Mouse (Mus musculus) CH12.LX (cell line): ENCODE measurements around the gene Rps21. TPM values are rescaled to one million over a fixed set of nuclear protein-coding genes. Genes with fewer than 3 reads are reported as not detected.

ENCODE experiments used
- DNase-seq: peaks from one replicate; pipeline ENCODE4 v3.0.0-alpha.2; 2013; ENCODE audit errors: extremely low read depth
- H3K27ac ChIP-seq: 2 replicates; pipeline ENCODE4 v1.5.1; 2012; ENCODE audit warnings: low read depth, mild to moderate bottlenecking, control low read depth, moderate library complexity; ENCODE audit not compliant: insufficient read depth
- H3K27me3 ChIP-seq: replicated peaks from 2 replicates; pipeline ENCODE3; 2012; ENCODE audit warnings: inconsistent platforms
- H3K36me3 ChIP-seq, 2 experiments: replicated peaks in 1 of 2; 2 replicates each; pipeline versions ENCODE3 to v1.6.1; 2012; ENCODE audit warnings: inconsistent platforms in 1 of 2, low read length in 1 of 2, mild to moderate bottlenecking in 1 of 2, mixed read lengths in 1 of 2, moderate library complexity in 1 of 2; ENCODE audit not compliant: control insufficient read depth in 1 of 2, insufficient read depth in 1 of 2
- H3K4me1 ChIP-seq, 2 experiments: 2 replicates each; pipeline ENCODE4 v1.6.1; 2012; ENCODE audit warnings: inconsistent platforms in 1 of 2, moderate library complexity in 1 of 2; ENCODE audit not compliant: insufficient read depth in 2 of 2, control insufficient read depth in 1 of 2
- H3K4me2 ChIP-seq: 2 replicates; pipeline ENCODE4 v1.6.1; 2012; ENCODE audit warnings: low read depth, mild to moderate bottlenecking, control low read depth; ENCODE audit not compliant: poor library complexity, insufficient read depth, severe bottlenecking
- H3K4me3 ChIP-seq, 3 experiments: fragments of 150-350 bp in 1 of 3; sonication (generic) in 1 of 3; replicated peaks in 1 of 3; 2 replicates each; pipeline versions ENCODE3 to v1.5.1; 2011 to 2012; ENCODE audit warnings: low read depth in 2 of 3, low read length in 2 of 3, mild to moderate bottlenecking in 2 of 3, moderate library complexity in 2 of 3, control low read depth in 1 of 3, improper control_type of control experiment in 1 of 3, inconsistent platforms in 1 of 3, mixed read lengths in 1 of 3; ENCODE audit not compliant: poor library complexity in 1 of 3
- H3K79me2 ChIP-seq: replicated peaks from 2 replicates; pipeline ENCODE4 v1.6.1; 2012; ENCODE audit warnings: mild to moderate bottlenecking, moderate library complexity; ENCODE audit not compliant: control insufficient read depth, poor library complexity, insufficient read depth, severe bottlenecking; ENCODE audit errors: extremely low read depth
- H3K9ac ChIP-seq: 2 replicates; pipeline ENCODE4 v1.6.1; 2012; ENCODE audit warnings: low read depth, mild to moderate bottlenecking, control low read depth, moderate library complexity; ENCODE audit not compliant: insufficient read depth
- H3K9me3 ChIP-seq: replicated peaks from 2 replicates; pipeline ENCODE3; 2012; ENCODE audit warnings: low read length, inconsistent platforms, mixed read lengths
- BHLHE40 ChIP-seq: IDR thresholded peaks from 2 replicates; pipeline ENCODE4 v1.6.1; 2011; ENCODE audit warnings: mild to moderate bottlenecking, low read depth, low read length, improper control_type of control experiment
- CTCF ChIP-seq, 2 experiments: IDR thresholded peaks in 1 of 2; conservative IDR thresholded peaks in 1 of 2; 2 replicates each; pipeline ENCODE4 v1.5.1; 2011 to 2012; ENCODE audit warnings: low read depth in 2 of 2, low read length in 2 of 2, improper control_type of control experiment in 1 of 2, inconsistent platforms in 1 of 2, mild to moderate bottlenecking in 1 of 2, moderate library complexity in 1 of 2
- EP300 ChIP-seq: IDR thresholded peaks from 2 replicates; pipeline ENCODE4 v1.6.1; 2011; ENCODE audit warnings: low read length, improper control_type of control experiment
- GABPA ChIP-seq: IDR thresholded peaks from 2 replicates; pipeline ENCODE4 v1.6.1; 2012; ENCODE audit warnings: low read depth, low read length, improper control_type of control experiment, inconsistent platforms; ENCODE audit not compliant: insufficient replicate concordance
- HCFC1 ChIP-seq: IDR thresholded peaks from 2 replicates; pipeline ENCODE4 v1.6.1; 2012; ENCODE audit warnings: low read depth, mild to moderate bottlenecking, inconsistent platforms, low read length, improper control_type of control experiment
- JUN ChIP-seq: IDR thresholded peaks from 2 replicates; pipeline ENCODE4 v1.6.1; 2011; ENCODE audit warnings: low read depth, mild to moderate bottlenecking, low read length, improper control_type of control experiment, moderate library complexity; ENCODE audit not compliant: insufficient read depth
- JUND ChIP-seq: conservative IDR thresholded peaks from 2 replicates; pipeline ENCODE4 v1.6.1; 2011; ENCODE audit warnings: low read depth, low read length, improper control_type of control experiment
- MAX ChIP-seq: IDR thresholded peaks from 2 replicates; pipeline ENCODE4 v1.6.1; 2011; ENCODE audit warnings: low read length, improper control_type of control experiment
- MYC ChIP-seq: IDR thresholded peaks from 2 replicates; pipeline ENCODE4 v1.6.1; 2011; ENCODE audit warnings: low read depth, mild to moderate bottlenecking, improper control_type of control experiment, low read length
- PAX5 ChIP-seq: IDR thresholded peaks from 2 replicates; pipeline ENCODE4 v1.6.1; 2012; ENCODE audit warnings: low read length, inconsistent platforms, mixed read lengths
- POLR2A ChIP-seq: IDR thresholded peaks from 2 replicates; pipeline ENCODE4 v1.6.1; 2011; ENCODE audit warnings: low read depth, mild to moderate bottlenecking, improper control_type of control experiment, low read length
- SIN3A ChIP-seq: IDR thresholded peaks from 2 replicates; pipeline ENCODE4 v1.6.1; 2012; ENCODE audit warnings: low read length, improper control_type of control experiment, inconsistent platforms
- UBTF ChIP-seq: IDR thresholded peaks from 2 replicates; pipeline ENCODE4 v1.6.1; 2012; ENCODE audit warnings: low read depth, mild to moderate bottlenecking, inconsistent platforms, low read length, improper control_type of control experiment, moderate library complexity
- ZKSCAN1 ChIP-seq: IDR thresholded peaks from 2 replicates; pipeline ENCODE4 v1.6.1; 2012; ENCODE audit warnings: low read depth, inconsistent platforms, low read length, improper control_type of control experiment, borderline replicate concordance
- dilution Hi-C: fragments of 300-500 bp; cut with MboI; formaldehyde crosslinking; loops from 2 replicates; pipeline ENCODE4 v1.14.3; 2020; ENCODE audit warnings: low sequenced_read_pairs; ENCODE audit not compliant: extremely low pct_unique_long_range_greater_than_20kb, extremely low pct_ligation_motif_present
- in situ Hi-C: fragments of 300-500 bp; cut with MboI; formaldehyde crosslinking; loops from 3 replicates; pipeline ENCODE4 v1.14.3; 2019; ENCODE audit warnings: low sequenced_read_pairs, low pct_ligation_motif_present, low pct_unique_long_range_greater_than_20kb, mixed read lengths
- polyA plus RNA-seq: library from polyadenylated mRNA; unstranded; fragments of >175 nt; gene quantifications from 2 replicates; pipeline ENCODE4 v1.2.1, GENCODE M21; 2012; ENCODE audit warnings: low read depth; ENCODE audit not compliant: insufficient read length
- total RNA-seq, 2 experiments: library from RNA; depleted of rRNA; stranded (reverse); fragments of 300-350 nt in 1 of 2; fragments of >200 nt in 1 of 2; gene quantifications; 2 replicates each; pipeline ENCODE4 v1.2.3; 2012 to 2014

The Rps21 gene
- total and polyA plus RNA-seq, 3 experiments = 705 to 3,770 (median 1,686) TPM

DNA sequence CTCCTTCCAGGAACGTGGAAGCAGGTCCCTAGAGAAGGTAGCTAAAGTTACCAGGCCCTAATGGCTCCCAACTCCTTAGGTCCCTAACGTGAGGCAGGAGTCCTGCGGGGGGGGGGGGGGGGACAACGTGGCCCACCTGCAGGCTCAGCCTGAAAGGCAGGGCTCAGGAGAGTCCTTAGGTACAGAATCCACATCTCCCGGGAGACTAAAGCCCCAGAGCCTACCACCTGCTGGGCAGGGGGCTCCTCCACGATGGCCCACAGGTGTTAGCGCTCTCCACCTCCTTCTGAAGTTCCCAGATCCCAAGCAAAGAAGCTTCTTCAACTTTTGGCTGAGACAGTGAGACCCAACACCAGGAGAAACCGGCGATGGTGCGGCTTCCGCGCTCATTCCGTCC, 32.5 kb upstream of the Rps21 start:
- Histone ChIP-seq H3K27me3 (peaks cover 93% of the 10 kb centered on the region), H3K4me1 (peaks cover 4 to 7% of the 10 kb centered on the region in 2 experiments; a peak in 2 of 4 replicates), H3K9me3 (no peaks in the 10 kb centered on the region), H3K4me3 (no peak overlapping the region), H3K27ac (no peak overlapping the region), H3K9ac (no peak overlapping the region), H3K36me3 (no peaks in the 10 kb centered on the region), H3K79me2 (no peaks in the 10 kb centered on the region), H3K4me2 (no peak overlapping the region)
- in situ Hi-C loops = loop anchor here (5.0 kb wide), 1 partner anchor 32 kb away; no protein-coding TSS in a partner anchor
- no peak for TF ChIP-seq JUN
- no peak for TF ChIP-seq SIN3A
- no peak for TF ChIP-seq UBTF
- TF ChIP-seq POLR2A = no peak
- TF ChIP-seq ZKSCAN1 = no peak
- TF ChIP-seq JUND = no peak
- no peak for TF ChIP-seq MAX
- no peak for TF ChIP-seq HCFC1
- no peak for TF ChIP-seq PAX5
- TF ChIP-seq CTCF (conservative IDR thresholded peaks at IDR 0.05 in 1 of 2, IDR thresholded peaks at IDR 0.05 in 1 of 2; ENCODE audit: low read depth in 2 of 2, low read length in 2 of 2) = no peak
- no peak for TF ChIP-seq GABPA
- no peak for TF ChIP-seq EP300
- DNase-seq = no peak
- dilution Hi-C loops = no loop called here

DNA sequence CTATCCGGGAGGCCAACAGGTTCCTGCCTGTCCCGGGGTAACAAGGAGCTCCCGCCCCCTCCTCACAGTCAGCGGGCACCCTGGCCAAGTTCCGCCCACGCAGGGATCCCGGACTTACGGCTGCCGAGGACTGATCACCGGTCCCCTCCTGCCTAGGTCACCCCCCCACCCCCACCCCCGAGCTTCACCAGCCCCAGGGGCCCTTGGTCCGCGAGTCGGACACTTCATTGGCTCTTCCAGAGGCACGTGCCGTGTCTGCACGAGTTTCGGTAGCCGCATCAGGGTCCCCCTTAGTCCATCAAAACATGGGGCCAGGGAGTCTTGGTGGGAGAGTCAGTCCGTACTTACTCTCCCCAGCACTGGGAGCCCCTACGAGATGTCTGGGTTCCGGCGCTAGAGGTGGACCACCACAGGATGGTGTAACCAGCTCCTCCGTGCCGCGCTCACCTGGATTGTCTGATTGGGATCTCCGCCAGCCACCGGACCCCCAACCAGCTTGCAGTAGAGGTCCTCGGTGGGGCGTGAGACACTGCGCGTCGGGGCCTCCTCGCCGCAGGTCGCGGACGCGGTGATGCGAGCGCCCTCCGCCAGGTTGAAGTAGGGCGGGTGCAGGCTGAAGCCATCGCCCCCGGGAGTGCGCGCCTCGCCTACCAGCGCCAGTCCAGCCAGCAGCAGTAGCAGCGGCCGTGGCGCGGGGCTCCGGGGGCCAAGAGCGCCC, 32.0 kb upstream of the Rps21 start:
- Histone ChIP-seq H3K79me2 (no peaks in the 10 kb centered on the region), H3K4me1 (peaks cover 4 to 7% of the 10 kb centered on the region in 2 experiments; a peak in 2 of 4 replicates), H3K27ac (no peak overlapping the region), H3K27me3 (peaks cover 91% of the 10 kb centered on the region), H3K36me3 (no peaks in the 10 kb centered on the region), H3K9me3 (no peaks in the 10 kb centered on the region), H3K4me3 (peak overlapping the region in 1 of 3 experiments; percentile 50), H3K4me2 (peak overlapping the region; percentile 96), H3K9ac (peak overlapping the region; percentile 5; the same call in 1 of the 2 replicates)
- in situ Hi-C loops (loop anchor here (5.0 kb wide), 1 partner anchor 33 kb away; no protein-coding TSS in a partner anchor), dilution Hi-C loops (no loop called here)
- DNase-seq = no peak
- 0 out of 2 replicates have a peak, but pooled peaks have one; percentile 27 for TF ChIP-seq BHLHE40
- TF ChIP-seq MYC = no peak
- no peak for TF ChIP-seq ZKSCAN1
